Mouse (Mus musculus): Measurements from ENCODE around the gene Dync1i1. TPM values are rescaled to one million over a fixed set of nuclear protein-coding genes. Genes with fewer than 3 reads are reported as not detected.

The Dync1i1 gene
- total RNA-seq, 1 experiment from 2014 or later: 0.89 TPM

DNA sequence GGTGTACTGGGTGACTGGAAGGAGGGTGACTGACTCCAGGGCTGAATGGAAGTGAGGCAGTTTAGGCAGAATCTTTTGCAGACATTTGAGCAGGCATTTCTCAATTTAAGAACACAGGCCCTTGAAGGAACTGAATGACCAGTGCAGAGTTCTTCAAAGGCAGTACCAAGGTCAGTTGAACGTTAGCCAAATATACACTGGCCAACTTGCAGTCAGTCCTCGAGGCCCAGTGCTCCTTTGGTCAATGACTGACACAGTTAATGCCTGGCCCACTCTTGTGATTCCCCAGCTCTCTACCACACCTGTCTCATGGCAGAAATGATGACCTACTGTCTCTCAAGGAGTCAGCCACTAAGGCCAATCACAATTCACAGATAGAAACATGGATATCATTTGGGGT lies 189.6 kb downstream of the Dync1i1 start:
- no peak for ATAC-seq (replicated peaks in 1 of 2; ENCODE audit: insufficient read depth in 1 of 2, low FRiP score in 2 of 2, low TSS enrichment in 1 of 2, low read depth in 1 of 2, poor library complexity in 2 of 2, severe bottlenecking in 2 of 2)

DNA sequence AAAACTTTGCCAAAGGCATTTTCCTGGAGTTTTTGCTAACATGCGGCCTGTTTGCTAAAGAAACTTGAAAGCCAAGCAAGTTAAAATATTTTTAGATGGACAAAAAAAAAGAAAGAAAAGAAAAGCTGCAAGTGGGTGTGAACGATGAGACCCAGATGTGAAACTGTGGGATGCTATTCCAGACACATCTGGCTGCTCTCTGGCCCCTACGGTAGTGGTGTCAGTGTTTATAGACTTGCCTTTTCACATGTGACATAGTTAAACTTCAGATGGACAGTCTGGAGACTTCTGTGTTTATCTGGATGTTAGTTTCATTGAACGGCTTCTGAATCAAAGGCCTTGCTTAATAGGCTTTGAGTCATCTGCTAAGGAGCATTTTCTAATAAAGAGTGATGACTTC lies 195.2 kb downstream of the Dync1i1 start:
- ATAC-seq (replicated peaks in 1 of 2; ENCODE audit: insufficient read depth in 1 of 2, low FRiP score in 2 of 2, low TSS enrichment in 1 of 2, low read depth in 1 of 2, poor library complexity in 2 of 2, severe bottlenecking in 2 of 2): no peak

DNA sequence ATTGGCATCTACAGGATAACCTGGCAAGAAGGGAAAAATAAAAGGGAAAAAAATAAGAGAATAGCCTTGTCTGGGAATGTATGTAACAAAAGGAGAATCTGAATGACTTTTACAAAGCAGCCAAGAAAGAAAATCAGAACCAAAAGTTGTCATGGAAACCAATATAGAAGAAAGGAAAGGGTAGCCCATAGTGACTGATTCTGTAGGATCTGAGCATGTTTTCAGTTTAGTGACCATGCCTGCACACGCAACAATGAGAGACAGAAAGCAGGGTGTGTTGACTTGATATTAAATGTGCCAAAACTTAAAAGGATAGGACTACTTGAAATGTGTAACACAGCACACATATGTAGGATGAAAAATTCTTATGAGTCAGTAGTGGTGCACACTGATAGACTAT lies 197.2 kb downstream of the Dync1i1 start:
- no peak for ATAC-seq (replicated peaks in 1 of 2; ENCODE audit: insufficient read depth in 1 of 2, low FRiP score in 2 of 2, low TSS enrichment in 1 of 2, low read depth in 1 of 2, poor library complexity in 2 of 2, severe bottlenecking in 2 of 2)

DNA sequence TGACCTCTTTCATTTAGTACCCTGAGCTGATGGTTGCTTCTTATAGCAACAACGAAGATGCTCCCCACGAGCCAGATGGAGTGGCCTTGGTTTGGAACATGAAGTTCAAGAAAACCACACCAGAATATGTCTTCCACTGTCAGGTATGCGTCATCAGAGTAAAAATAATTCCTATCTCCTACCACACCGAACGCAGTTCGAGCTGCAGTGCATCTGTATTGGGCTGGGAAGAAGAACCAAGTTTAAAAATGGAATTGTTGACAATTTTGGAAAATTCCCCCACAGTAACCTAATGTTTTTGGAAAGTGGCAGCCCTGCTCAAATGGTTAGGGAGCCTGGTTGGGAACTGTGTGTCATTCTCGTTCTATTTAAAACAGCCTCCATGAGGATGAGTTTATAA lies 197.7 kb downstream of the Dync1i1 start:
- ATAC-seq (replicated peaks in 1 of 2; ENCODE audit: insufficient read depth in 1 of 2, low FRiP score in 2 of 2, low TSS enrichment in 1 of 2, low read depth in 1 of 2, poor library complexity in 2 of 2, severe bottlenecking in 2 of 2): no peak

DNA sequence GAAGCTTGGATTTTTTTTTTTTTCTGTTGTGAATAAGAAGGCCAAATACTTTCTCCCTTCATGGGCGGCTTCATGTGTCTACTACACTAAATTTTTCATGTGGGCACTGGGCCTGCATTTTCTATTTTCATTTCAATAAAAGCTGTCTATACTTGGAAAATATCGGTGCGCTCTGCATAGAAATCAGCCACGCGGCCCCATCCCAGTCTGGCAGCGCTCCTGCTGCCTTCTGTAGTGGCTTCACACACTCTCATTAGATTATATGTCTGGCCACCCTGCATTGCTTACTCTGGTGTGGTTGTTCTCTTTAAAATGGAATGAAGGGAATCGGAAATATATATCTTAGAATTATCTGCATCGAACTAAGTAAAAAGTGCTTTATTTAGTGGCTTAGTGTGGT lies 204.7 kb downstream of the Dync1i1 start:
- ATAC-seq (replicated peaks in 1 of 2; ENCODE audit: insufficient read depth in 1 of 2, low FRiP score in 2 of 2, low TSS enrichment in 1 of 2, low read depth in 1 of 2, poor library complexity in 2 of 2, severe bottlenecking in 2 of 2): no peak

DNA sequence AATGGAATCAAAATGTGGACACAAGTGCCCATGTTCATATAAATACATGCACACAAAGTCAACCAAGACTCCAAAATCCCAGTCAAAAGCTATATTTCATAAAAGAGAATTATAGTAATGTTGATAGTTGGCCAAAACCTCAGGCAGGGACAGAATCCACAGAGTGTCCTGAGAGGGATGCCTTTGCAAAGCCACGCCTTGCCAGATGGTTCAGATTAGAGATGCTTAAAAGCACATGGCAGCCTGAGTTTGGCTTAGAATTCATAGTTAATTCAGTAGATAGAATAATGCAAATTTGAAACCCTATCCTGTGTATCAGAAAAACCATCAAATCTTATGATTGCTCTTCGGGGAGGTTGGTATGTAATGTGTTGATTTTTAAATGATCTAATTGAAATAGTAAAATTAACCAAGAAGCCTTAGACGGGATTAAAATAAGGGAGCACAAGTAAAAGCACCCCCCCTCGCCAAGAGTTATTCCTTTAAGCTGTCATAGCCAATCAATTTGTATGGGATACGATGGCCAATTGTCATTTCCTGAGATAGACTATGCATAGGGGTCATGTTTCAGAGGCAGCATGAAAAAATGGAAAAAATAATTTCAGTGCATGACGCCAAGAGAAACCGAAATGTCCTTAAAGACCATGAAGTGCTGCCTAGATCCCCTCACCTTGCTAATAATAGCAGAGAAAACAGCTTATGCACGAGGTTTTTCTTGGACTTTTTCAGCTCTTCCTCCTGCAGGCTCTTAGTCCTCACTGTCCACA lies 210.3 kb downstream of the Dync1i1 start:
- ATAC-seq (replicated peaks in 1 of 2; ENCODE audit: insufficient read depth in 1 of 2, low FRiP score in 2 of 2, low TSS enrichment in 1 of 2, low read depth in 1 of 2, poor library complexity in 2 of 2, severe bottlenecking in 2 of 2): no peak

DNA sequence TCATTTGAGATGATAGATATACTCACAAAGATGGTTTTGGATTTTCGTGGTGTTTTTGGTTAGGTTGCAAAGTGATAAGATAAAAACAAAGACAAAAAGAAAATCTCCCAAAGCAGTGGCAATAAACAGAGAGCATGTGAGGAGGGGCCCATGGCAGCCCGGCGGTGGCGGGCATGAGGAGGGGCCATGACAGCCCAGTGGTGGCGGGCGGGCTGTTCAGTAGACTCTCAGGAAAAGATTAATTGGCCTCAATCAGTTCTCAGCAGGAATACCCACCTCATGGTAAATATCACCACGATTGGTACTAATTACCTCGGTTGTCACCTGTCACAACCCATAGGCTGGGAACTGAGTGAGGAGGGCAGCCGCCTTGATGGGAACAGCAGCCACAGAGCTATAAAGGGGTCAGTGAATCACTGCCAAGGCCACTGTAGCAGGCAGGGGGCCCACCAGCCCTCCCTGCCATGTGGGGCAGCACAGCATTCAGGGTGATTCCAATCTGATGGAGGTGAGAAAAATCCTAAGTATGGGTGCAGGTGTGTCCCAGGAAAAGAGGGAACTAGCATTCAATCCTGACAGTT lies 224.5 kb downstream of the Dync1i1 start:
- ATAC-seq (replicated peaks in 1 of 2; ENCODE audit: insufficient read depth in 1 of 2, low FRiP score in 2 of 2, low TSS enrichment in 1 of 2, low read depth in 1 of 2, poor library complexity in 2 of 2, severe bottlenecking in 2 of 2): no peak

DNA sequence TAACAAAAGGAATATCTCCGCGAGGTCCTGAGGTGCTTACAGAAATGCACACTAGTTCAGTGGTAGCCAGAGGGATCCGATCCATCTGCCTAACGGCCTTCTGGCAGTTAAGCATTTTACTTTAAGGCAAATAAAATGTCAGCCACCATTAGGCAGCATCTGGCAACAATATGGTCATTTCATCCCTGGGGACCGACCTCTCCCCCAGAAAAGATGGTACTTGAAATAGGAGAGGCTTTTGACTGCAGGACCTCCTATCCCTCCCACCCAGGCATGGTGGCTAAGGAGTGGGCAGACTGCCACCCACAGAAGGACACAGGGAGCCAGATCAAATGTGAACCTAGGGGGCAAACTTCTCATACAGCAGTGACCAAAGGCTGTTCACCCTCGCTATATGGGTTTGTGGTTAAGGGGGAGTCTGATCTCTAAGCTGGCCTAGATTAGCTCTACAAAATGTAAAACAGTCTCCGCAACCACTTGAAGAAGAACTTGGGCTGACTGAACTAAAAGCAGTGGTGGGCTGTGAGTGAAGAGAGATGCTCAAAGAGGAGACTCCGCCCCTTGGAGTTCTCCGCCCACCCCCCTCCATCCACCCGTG lies 231.0 kb downstream of the Dync1i1 start:
- no peak for ATAC-seq (replicated peaks in 1 of 2; ENCODE audit: insufficient read depth in 1 of 2, low FRiP score in 2 of 2, low TSS enrichment in 1 of 2, low read depth in 1 of 2, poor library complexity in 2 of 2, severe bottlenecking in 2 of 2)

DNA sequence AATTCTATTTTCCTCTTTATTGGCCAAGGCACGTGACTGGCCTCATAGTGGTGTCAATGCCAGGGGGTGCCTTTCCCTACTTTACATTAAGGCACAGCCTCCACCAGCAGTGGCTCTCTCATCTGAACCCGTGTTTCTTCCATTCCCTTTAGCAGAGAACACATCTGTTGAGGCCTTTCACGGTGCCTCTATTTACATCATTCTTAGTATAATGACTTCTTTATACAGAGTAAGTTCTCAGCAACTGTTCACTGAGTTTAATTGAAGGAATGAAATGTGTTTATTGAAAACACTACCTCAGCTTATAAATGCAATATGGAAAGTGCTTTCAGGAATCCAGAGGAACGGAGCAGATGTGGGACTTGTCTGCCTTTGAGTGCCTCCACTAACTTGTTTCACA lies 235.3 kb downstream of the Dync1i1 start:
- no peak for ATAC-seq (replicated peaks in 1 of 2; ENCODE audit: insufficient read depth in 1 of 2, low FRiP score in 2 of 2, low TSS enrichment in 1 of 2, low read depth in 1 of 2, poor library complexity in 2 of 2, severe bottlenecking in 2 of 2)

DNA sequence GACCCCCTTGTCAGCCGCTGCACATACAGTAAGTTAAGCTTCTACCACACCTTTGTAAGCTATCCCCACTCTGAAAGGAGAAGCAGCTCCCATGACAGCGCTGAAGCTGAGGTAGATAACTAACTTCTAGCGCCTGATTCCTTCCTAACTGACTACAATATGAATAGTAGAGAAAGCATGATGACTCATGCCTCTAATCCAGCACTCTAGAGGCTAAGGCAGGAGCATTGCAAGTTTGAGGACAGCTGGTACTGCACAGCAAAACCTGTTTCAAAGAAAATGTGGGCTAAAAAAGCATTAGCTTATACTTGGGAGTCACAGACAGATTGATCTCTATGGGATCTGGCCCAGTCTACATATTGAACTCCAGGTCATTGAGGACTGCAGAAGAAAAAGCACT lies 236.5 kb downstream of the Dync1i1 start:
- no peak for ATAC-seq (replicated peaks in 1 of 2; ENCODE audit: insufficient read depth in 1 of 2, low FRiP score in 2 of 2, low TSS enrichment in 1 of 2, low read depth in 1 of 2, poor library complexity in 2 of 2, severe bottlenecking in 2 of 2)

DNA sequence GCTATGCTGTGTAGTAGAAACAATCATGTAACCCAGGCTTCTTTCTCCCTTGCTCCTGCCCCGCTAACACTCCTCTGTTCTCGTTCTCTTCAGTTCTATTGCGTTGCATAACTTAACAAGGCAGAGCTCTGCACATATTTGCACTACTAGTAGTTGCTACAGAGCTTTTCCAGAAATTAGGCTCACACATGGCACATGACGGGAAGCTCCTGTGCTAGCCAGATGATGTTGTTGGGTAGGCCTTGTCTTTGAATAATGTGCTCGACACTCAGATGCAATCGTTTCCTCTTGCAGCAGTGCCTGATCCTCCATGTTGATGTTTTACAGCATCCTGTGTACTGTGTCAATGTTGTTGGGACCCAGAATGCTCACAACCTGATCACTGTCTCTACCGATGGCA lies 240.9 kb downstream of the Dync1i1 start:
- ATAC-seq (replicated peaks in 1 of 2; ENCODE audit: insufficient read depth in 1 of 2, low FRiP score in 2 of 2, low TSS enrichment in 1 of 2, low read depth in 1 of 2, poor library complexity in 2 of 2, severe bottlenecking in 2 of 2): no peak

DNA sequence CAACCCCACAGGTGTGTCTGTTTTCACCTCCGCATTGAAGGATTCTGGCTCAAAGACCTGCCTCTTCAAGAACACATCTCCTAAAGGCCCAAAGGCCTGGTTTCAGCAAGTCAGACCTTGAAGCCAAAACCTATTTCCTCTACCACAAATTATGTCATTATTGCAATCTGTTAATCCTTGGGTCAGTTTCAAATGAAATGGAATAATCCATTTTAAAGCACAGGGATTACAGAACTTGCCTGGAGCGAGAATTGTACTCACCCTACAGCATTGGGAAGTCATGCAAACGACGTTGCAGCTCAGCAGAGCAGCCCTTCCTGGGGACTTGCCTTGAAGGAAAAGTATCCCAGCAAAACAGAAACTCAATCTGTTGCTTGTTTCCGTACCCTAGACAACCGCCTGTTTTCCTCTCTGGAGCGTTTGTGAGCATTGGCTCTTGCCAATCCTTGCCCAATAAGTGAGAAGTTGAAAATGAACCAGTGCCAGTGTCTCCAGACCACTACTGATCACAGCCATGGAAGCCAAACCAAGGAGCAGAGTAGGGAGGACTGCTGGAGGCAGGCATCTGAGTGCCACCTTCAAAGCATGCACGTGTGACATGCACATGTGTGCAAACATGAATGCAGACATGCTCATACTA lies 241.5 kb downstream of the Dync1i1 start:
- ATAC-seq (replicated peaks in 1 of 2; ENCODE audit: insufficient read depth in 1 of 2, low FRiP score in 2 of 2, low TSS enrichment in 1 of 2, low read depth in 1 of 2, poor library complexity in 2 of 2, severe bottlenecking in 2 of 2): no peak

DNA sequence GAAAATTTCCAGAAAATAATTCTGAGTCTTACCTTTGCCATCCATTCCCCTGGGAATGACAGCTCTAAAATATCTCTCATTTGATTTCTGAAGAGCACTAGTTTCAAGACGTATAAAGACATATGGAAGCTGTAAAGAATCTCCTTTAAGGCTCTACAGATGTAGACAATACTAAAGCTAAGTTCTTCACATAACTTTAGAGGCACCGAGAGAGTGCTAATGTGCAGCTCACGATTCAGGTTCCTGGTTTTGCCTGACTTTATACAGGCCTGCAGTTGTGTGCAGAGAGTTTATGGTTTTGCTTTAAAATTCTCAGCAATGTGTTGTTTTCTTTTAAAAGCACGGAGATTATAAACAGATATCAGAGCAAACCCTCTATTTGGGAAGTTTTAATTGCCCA lies 242.1 kb downstream of the Dync1i1 start:
- no peak for ATAC-seq (replicated peaks in 1 of 2; ENCODE audit: insufficient read depth in 1 of 2, low FRiP score in 2 of 2, low TSS enrichment in 1 of 2, low read depth in 1 of 2, poor library complexity in 2 of 2, severe bottlenecking in 2 of 2)

DNA sequence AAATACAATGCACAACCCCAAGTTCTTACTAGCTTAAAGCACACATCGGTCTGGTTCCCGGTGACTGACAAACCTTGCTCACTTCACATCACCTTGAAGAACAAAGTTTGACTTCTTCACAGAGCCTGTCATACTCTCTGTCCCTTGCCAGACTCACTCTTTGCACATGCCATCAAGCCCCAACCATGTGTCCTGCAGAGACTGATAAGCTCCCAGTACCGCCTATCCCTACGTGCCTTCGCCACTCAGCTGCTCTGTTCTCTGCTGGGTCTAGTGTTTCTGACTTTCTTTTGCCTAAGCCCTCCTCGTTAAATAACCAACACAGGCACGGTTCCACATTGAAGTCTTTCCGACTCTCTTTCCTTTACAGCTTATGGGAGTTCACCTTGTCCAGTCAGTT lies 244.2 kb downstream of the Dync1i1 start:
- ATAC-seq (replicated peaks in 1 of 2; ENCODE audit: insufficient read depth in 1 of 2, low FRiP score in 2 of 2, low TSS enrichment in 1 of 2, low read depth in 1 of 2, poor library complexity in 2 of 2, severe bottlenecking in 2 of 2): no peak

DNA sequence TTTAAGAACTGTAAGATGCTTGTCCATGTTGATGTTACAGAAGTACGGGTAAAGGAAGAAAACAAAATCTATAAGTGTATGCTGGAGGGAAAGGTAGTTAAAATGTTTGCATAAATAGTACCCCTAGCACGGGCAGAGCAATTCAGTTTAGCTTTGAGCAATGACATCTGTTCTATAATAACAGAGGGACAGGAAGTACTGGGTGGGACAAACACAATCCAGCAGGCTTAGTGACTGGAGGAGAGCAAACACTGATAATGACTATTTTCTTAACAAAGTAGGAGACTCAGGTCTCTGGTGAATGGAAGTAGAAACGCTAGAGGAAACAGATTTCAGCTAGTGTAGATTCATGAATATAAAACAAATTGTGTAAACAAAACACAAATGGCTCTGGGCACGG lies 250.8 kb downstream of the Dync1i1 start:
- ATAC-seq (replicated peaks in 1 of 2; ENCODE audit: insufficient read depth in 1 of 2, low FRiP score in 2 of 2, low TSS enrichment in 1 of 2, low read depth in 1 of 2, poor library complexity in 2 of 2, severe bottlenecking in 2 of 2): no peak

DNA sequence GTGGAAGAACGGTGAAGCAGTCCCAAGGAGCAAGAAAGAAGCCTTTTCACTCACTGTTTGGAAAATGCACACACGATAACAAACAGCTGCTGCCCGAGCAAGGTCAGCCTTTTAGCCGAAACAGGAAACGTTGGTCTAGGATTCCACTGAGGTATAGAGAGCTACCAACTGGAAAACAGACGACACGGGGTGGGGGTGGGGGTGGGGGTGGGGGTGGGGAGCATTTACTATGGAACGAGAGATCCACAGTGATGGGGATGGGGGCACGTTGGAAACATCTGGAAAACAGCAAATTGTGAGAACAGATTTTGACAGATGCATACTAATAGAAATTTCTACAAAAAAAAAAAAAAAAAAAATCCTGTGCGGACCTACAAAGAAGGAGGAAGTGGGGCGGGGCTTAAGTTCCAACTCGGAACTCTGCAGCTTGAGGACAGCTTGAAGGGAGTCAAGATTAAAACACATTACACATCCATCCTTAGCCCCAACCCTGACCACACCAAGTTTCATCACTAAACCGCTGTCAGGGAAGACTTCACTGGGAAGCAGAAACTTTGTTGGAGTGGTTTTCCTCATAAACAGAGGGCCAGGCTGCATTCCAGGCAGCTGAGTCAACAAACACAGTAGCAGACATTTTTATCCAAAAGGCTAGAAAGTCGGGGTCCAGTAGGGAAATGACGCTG lies 251.9 kb downstream of the Dync1i1 start:
- ATAC-seq (replicated peaks in 1 of 2; ENCODE audit: insufficient read depth in 1 of 2, low FRiP score in 2 of 2, low TSS enrichment in 1 of 2, low read depth in 1 of 2, poor library complexity in 2 of 2, severe bottlenecking in 2 of 2): no peak

DNA sequence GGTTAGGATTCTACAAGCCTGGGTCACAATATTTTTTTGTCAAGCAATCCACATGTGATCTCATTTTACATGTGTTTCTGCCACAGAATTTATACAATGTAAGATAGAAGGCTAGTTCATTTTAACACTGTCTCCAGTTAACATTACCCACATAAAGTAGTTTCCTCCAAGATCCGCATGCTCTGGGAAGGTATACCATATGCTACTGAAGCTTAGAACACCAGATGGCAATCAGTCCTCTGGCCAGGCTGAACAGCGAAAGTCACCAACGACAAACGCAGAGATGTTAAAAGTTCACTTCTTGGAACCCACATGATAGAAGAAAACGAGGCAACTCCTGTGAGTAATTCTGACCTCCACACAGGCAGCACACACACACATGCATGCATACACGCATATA lies 265.8 kb downstream of the Dync1i1 start:
- no peak for ATAC-seq (replicated peaks in 1 of 2; ENCODE audit: insufficient read depth in 1 of 2, low FRiP score in 2 of 2, low TSS enrichment in 1 of 2, low read depth in 1 of 2, poor library complexity in 2 of 2, severe bottlenecking in 2 of 2)
